In genomic region chr1:180952808-180953207, GRCm38 (mm10) we compare ENCODE assay signal across 22 mouse cellular contexts. TPM values are rescaled to one million over a fixed set of nuclear protein-coding genes. Genes with fewer than 3 reads are reported as not detected.
DNase-seq lines count a peak whose midpoint lies in the region; ATAC-seq lines count a peak whose summit lies in the region.
"Had no signal": no experiment of that assay in that cellular context is flagged by ENCODE, and none has a peak within 500 bp of the region (broad histone marks: within the 10 kb centered on the region; RNA-seq: fewer than 3 reads in every experiment).

No protein-coding gene starts in this region.

- no peak overlapping the region for H3K4me3 ChIP-seq in heart, embryonic 12.5 days
- no peak overlapping the region for H3K4me3 ChIP-seq in lung, embryonic 16.5 days (ENCODE audit: low read length)
- no peak overlapping the region for H3K4me3 ChIP-seq in intestine, embryonic 16.5 days (ENCODE audit: low read length)
- H3K4me3 ChIP-seq in stomach, embryonic 16.5 days (replicated peaks; ENCODE audit: low read length): no peak overlapping the region
- H3K4me3 ChIP-seq: embryonic facial prominence, embryonic 12.5 days; forebrain, embryonic 15.5 days; heart, embryonic 13.5 days had no signal

- H3K9ac ChIP-seq in heart, embryonic 12.5 days: no peak overlapping the region
- H3K9ac ChIP-seq in lung, embryonic 16.5 days (ENCODE audit: low read length): no peak overlapping the region
- H3K9ac ChIP-seq in intestine, embryonic 16.5 days (ENCODE audit: low read depth, low read length): no peak overlapping the region
- no peak overlapping the region for H3K9ac ChIP-seq in stomach, embryonic 16.5 days (ENCODE audit: low read length)
- H3K9ac ChIP-seq: embryonic facial prominence, embryonic 12.5 days; forebrain, embryonic 15.5 days; heart, embryonic 13.5 days had no signal

- 0 out of 2 replicates have a peak, but pooled peaks cover 4% of the 10 kb centered on the region for H3K9me3 ChIP-seq in heart, embryonic 12.5 days (replicated peaks)
- H3K9me3 ChIP-seq in lung, embryonic 16.5 days (ENCODE audit: control insufficient read depth, low read length): no peaks in the 10 kb centered on the region
- H3K9me3 ChIP-seq in intestine, embryonic 16.5 days (ENCODE audit: control insufficient read depth, low read length): no peaks in the 10 kb centered on the region
- no peaks in the 10 kb centered on the region for H3K9me3 ChIP-seq in stomach, embryonic 16.5 days (replicated peaks; ENCODE audit: control insufficient read depth, low read length)
- H3K9me3 ChIP-seq: embryonic facial prominence, embryonic 12.5 days; forebrain, embryonic 15.5 days; G1E had no signal

- ATAC-seq in heart, embryonic 12.5 days (ENCODE audit: insufficient number of reproducible peaks, low FRiP score): no peak
- ATAC-seq in lung, embryonic 16.5 days (ENCODE audit: low read depth): no peak
- peak; percentile 1; the same call in 1 of the 2 replicates for ATAC-seq in intestine, embryonic 16.5 days
- ATAC-seq in stomach, embryonic 16.5 days (ENCODE audit: insufficient read depth, low FRiP score): 0 out of 2 replicates have a peak, but pooled peaks have one; percentile 11
- ATAC-seq: CD4-positive, CD25-positive, alpha-beta regulatory T cell, adult 4 months; forebrain, embryonic 15.5 days had no signal

- H3K27ac ChIP-seq in heart, embryonic 12.5 days (ENCODE audit: poor library complexity, severe bottlenecking): no peak overlapping the region
- peak overlapping the region; percentile 3; the same call in 1 of the 2 replicates for H3K27ac ChIP-seq in lung, embryonic 16.5 days (ENCODE audit: low read length)
- H3K27ac ChIP-seq in intestine, embryonic 16.5 days (ENCODE audit: low read length): peak overlapping the region; percentile 50; the same call in 1 of the 2 replicates
- H3K27ac ChIP-seq in stomach, embryonic 16.5 days (ENCODE audit: low read length): peak overlapping the region; percentile 87
- H3K27ac ChIP-seq: forebrain, embryonic 15.5 days; heart, embryonic 13.5 days had no signal

- no peaks in the 10 kb centered on the region for H3K4me1 ChIP-seq in heart, embryonic 12.5 days (replicated peaks)
- H3K4me1 ChIP-seq in lung, embryonic 16.5 days (replicated peaks; ENCODE audit: control insufficient read depth, insufficient read depth, low read length): peaks cover 5% of the 10 kb centered on the region; the same call in 1 of the 2 replicates
- 0 out of 2 replicates have a peak, but pooled peaks cover 6% of the 10 kb centered on the region for H3K4me1 ChIP-seq in intestine, embryonic 16.5 days (ENCODE audit: control insufficient read depth, insufficient read depth, low read length)
- H3K4me1 ChIP-seq in stomach, embryonic 16.5 days (ENCODE audit: control insufficient read depth, insufficient read depth, low read length): 0 out of 2 replicates have a peak, but pooled peaks cover 5% of the 10 kb centered on the region
- H3K4me1 ChIP-seq: forebrain, embryonic 15.5 days; heart, embryonic 13.5 days had no signal

- WGBS in heart, embryonic 12.5 days: 82% methylated on average over 5 of the region's 5 CpGs
- 51% methylated on average over 5 of the region's 5 CpGs for WGBS in lung, embryonic 16.5 days
- WGBS in intestine, embryonic 16.5 days: 76% methylated on average over 5 of the region's 5 CpGs
- 75% methylated on average over 5 of the region's 5 CpGs for WGBS in stomach, embryonic 16.5 days

- H3K36me3 ChIP-seq in heart, embryonic 12.5 days: peaks cover 83% of the 10 kb centered on the region
- peaks cover 6% of the 10 kb centered on the region; the same call in 1 of the 2 replicates for H3K36me3 ChIP-seq in lung, embryonic 16.5 days (ENCODE audit: control insufficient read depth, insufficient read depth, low read length)
- H3K36me3 ChIP-seq in intestine, embryonic 16.5 days (ENCODE audit: control insufficient read depth, insufficient read depth, low read length): peaks cover 9% of the 10 kb centered on the region; the same call in 1 of the 2 replicates
- peaks cover 15% of the 10 kb centered on the region; the same call in 1 of the 2 replicates for H3K36me3 ChIP-seq in stomach, embryonic 16.5 days (ENCODE audit: control insufficient read depth, insufficient read depth, low read length)
- H3K36me3 ChIP-seq: forebrain, embryonic 15.5 days had no signal

- H3K4me2 ChIP-seq in heart, embryonic 12.5 days: no peak overlapping the region
- H3K4me2 ChIP-seq in lung, embryonic 16.5 days (ENCODE audit: low read depth, low read length): no peak overlapping the region
- H3K4me2 ChIP-seq in intestine, embryonic 16.5 days (ENCODE audit: low read depth, low read length): no peak overlapping the region
- no peak overlapping the region for H3K4me2 ChIP-seq in stomach, embryonic 16.5 days (ENCODE audit: low read depth, low read length)
- H3K4me2 ChIP-seq: embryonic facial prominence, embryonic 12.5 days; forebrain, embryonic 15.5 days; heart, embryonic 13.5 days had no signal

- peak; percentile 77 for DNase-seq in heart, adult 11 months
- no peak for DNase-seq in lung, postnatal 36 days
- DNase-seq in natural killer cell, adult 2 months (ENCODE audit: low spot score in 2 of 2): no peak
- DNase-seq in spleen, postnatal 4 days (ENCODE audit: low spot score in 2 of 2): no peak
- DNase-seq: adrenal gland, postnatal 10 days; B cell, adult 2 months; cerebellum, adult 11-12 months; cerebellum, adult 9-10 months; cerebellum, postnatal 25 days; gastrocnemius, postnatal 10 days; heart, postnatal 36 days had no signal

- no peaks in the 10 kb centered on the region for H3K27me3 ChIP-seq in heart, embryonic 12.5 days (replicated peaks)
- H3K27me3 ChIP-seq in lung, embryonic 16.5 days (ENCODE audit: control insufficient read depth, insufficient read depth, low read depth, low read length): no peaks in the 10 kb centered on the region
- H3K27me3 ChIP-seq in intestine, embryonic 16.5 days (replicated peaks; ENCODE audit: control insufficient read depth, insufficient read depth, low read length): no peaks in the 10 kb centered on the region
- no peaks in the 10 kb centered on the region for H3K27me3 ChIP-seq in stomach, embryonic 16.5 days (ENCODE audit: control insufficient read depth, insufficient read depth, low read length)
- H3K27me3 ChIP-seq: embryonic facial prominence, embryonic 12.5 days; forebrain, embryonic 15.5 days; heart, embryonic 13.5 days had no signal

RNA-seq across cellular contexts. Expression of gene Tmem63a, which starts 10.7 kb away (rescaled TPM):
- polyA plus RNA-seq in heart, embryonic 12.5 days (2016; fragmentation: Nextera tagmentation; extraction: Ambion mirVana): 10.2 and 10.6 TPM in 2 replicates
- 15.8 and 16.4 TPM in 2 replicates for polyA plus RNA-seq in lung, embryonic 16.5 days (2015; fragmentation: Nextera tagmentation; extraction: Ambion mirVana)
- polyA plus RNA-seq in intestine, embryonic 16.5 days (2015; fragmentation: Nextera tagmentation; extraction: Ambion mirVana): 14.9 and 16.2 TPM in 2 replicates
- polyA plus RNA-seq in stomach, embryonic 16.5 days (2015; fragmentation: Nextera tagmentation; extraction: Ambion mirVana): 29.2 and 35.3 TPM in 2 replicates

RNA-seq across cellular contexts. Expression of gene Lefty1, which starts 18.0 kb away (rescaled TPM):
- 1.00 and 1.1 TPM in 2 replicates for polyA plus RNA-seq in heart, embryonic 12.5 days (2016; fragmentation: Nextera tagmentation; extraction: Ambion mirVana)
- polyA plus RNA-seq in lung, embryonic 16.5 days (2015; fragmentation: Nextera tagmentation; extraction: Ambion mirVana): 1.5 and 1.6 TPM in 2 replicates
- polyA plus RNA-seq in intestine, embryonic 16.5 days (2015; fragmentation: Nextera tagmentation; extraction: Ambion mirVana): 1.8 and 2.0 TPM in 2 replicates
- 4.0 and 4.2 TPM in 2 replicates for polyA plus RNA-seq in stomach, embryonic 16.5 days (2015; fragmentation: Nextera tagmentation; extraction: Ambion mirVana)
- polyA plus RNA-seq: CD4-positive, CD25-positive, alpha-beta regulatory T cell, adult 4 months; G1E had no signal

RNA-seq across cellular contexts. Expression of gene Pycr2, which starts 48.7 kb away (rescaled TPM):
- polyA plus RNA-seq in heart, embryonic 12.5 days (2016; fragmentation: Nextera tagmentation; extraction: Ambion mirVana): 52.2 and 58.2 TPM in 2 replicates
- polyA plus RNA-seq in lung, embryonic 16.5 days (2015; fragmentation: Nextera tagmentation; extraction: Ambion mirVana): 80.7 and 84.3 TPM in 2 replicates
- 63.8 and 73.2 TPM in 2 replicates for polyA plus RNA-seq in intestine, embryonic 16.5 days (2015; fragmentation: Nextera tagmentation; extraction: Ambion mirVana)
- polyA plus RNA-seq in stomach, embryonic 16.5 days (2015; fragmentation: Nextera tagmentation; extraction: Ambion mirVana): 99.6 and 105 TPM in 2 replicates

RNA-seq across cellular contexts. Expression of gene Lefty2, which starts 59.9 kb away (rescaled TPM):
- polyA plus RNA-seq in heart, embryonic 12.5 days (2016; fragmentation: Nextera tagmentation; extraction: Ambion mirVana): 0.15 TPM in 2 replicates
- 0.20 and 0.23 TPM in 2 replicates for polyA plus RNA-seq in lung, embryonic 16.5 days (2015; fragmentation: Nextera tagmentation; extraction: Ambion mirVana)
- polyA plus RNA-seq in intestine, embryonic 16.5 days (2015; fragmentation: Nextera tagmentation; extraction: Ambion mirVana): 0.05 TPM in 1 of 2 replicates, not detected in the other
- polyA plus RNA-seq in stomach, embryonic 16.5 days (2015; fragmentation: Nextera tagmentation; extraction: Ambion mirVana): 0.35 TPM in 1 of 2 replicates, not detected in the other
- polyA plus RNA-seq: CD4-positive, CD25-positive, alpha-beta regulatory T cell, adult 4 months; forebrain, embryonic 11.5 days; G1E; hindbrain, embryonic 11.5 days had no signal

Comparison
In these comparisons a context has a peak if more than half of its experiments do, and no peak if none do; other contexts are left out.
1. ATAC-seq: peak in intestine, embryonic 16.5 days (single experiment) and stomach, embryonic 16.5 days (single experiment); none in heart, embryonic 12.5 days (single experiment) and lung, embryonic 16.5 days (single experiment).